Mouse (Mus musculus) hindbrain, embryonic 14.5 days (tissue): ENCODE data around the gene Adamtsl2. TPM values are rescaled to one million over a fixed set of nuclear protein-coding genes. Genes with fewer than 3 reads are reported as not detected.

ENCODE experiments used
- polyA plus RNA-seq: library from polyadenylated mRNA; unstranded; fragments of >200 nt; fragmentation: Nextera tagmentation; extraction: Ambion mirVana; gene quantifications from 2 replicates; pipeline ENCODE4 v1.2.1, GENCODE M21; 2014

Gene Adamtsl2
- polyA plus RNA-seq, 1 experiment from 2014 or later: 9.1 TPM

Other genes starting within 250 kb of the Adamtsl2 start
- not detected in 2 replicates for gene Abo, start 214.4 kb upstream of the Adamtsl2 start, polyA plus RNA-seq
- gene Surf6, start 176.5 kb upstream of the Adamtsl2 start, polyA plus RNA-seq: 15.1 and 15.9 TPM in 2 replicates
- gene Med22, start 168.7 kb upstream of the Adamtsl2 start, polyA plus RNA-seq: 113 TPM in 2 replicates
- 439 and 494 TPM in 2 replicates for gene Rpl7a, start 168.6 kb upstream of the Adamtsl2 start, polyA plus RNA-seq
- 44.1 and 45.2 TPM in 2 replicates for gene Surf2, start 163.0 kb upstream of the Adamtsl2 start, polyA plus RNA-seq
- gene Surf1, start 162.8 kb upstream of the Adamtsl2 start, polyA plus RNA-seq: 80.3 and 86.9 TPM in 2 replicates
- gene Surf4, start 145.5 kb upstream of the Adamtsl2 start, polyA plus RNA-seq: 109 and 117 TPM in 2 replicates
- 0.16 TPM in 1 of 2 replicates, not detected in the other for gene Stkld1, start 145.3 kb upstream of the Adamtsl2 start, polyA plus RNA-seq
- 32.6 and 35.8 TPM in 2 replicates for gene Rexo4, start 115.0 kb upstream of the Adamtsl2 start, polyA plus RNA-seq
- gene Adamts13, start 106.0 kb upstream of the Adamtsl2 start, polyA plus RNA-seq: 0.11 TPM in 1 of 2 replicates, not detected in the other
- 72.7 and 83.7 TPM in 2 replicates for gene Cacfd1, start 69.5 kb upstream of the Adamtsl2 start, polyA plus RNA-seq
- 10.1 and 10.8 TPM in 2 replicates for gene Slc2a6, start 51.4 kb upstream of the Adamtsl2 start, polyA plus RNA-seq
- 0.32 TPM in 1 of 2 replicates, not detected in the other for gene Mymk, start 7.2 kb upstream of the Adamtsl2 start, polyA plus RNA-seq
- gene Fam163b, start 63.1 kb downstream of the Adamtsl2 start, polyA plus RNA-seq: 7.9 and 9.4 TPM in 2 replicates
- 2.3 and 3.7 TPM in 2 replicates for gene Dbh, start 85.9 kb downstream of the Adamtsl2 start, polyA plus RNA-seq
- 3.8 and 6.3 TPM in 2 replicates for gene Sardh, start 169.0 kb downstream of the Adamtsl2 start, polyA plus RNA-seq